Mouse (Mus musculus) brain, embryonic 18.5 days (tissue): Measurements from ENCODE around the gene Gapdhs.
A peak's percentile ranks its signal among the peaks of the same experiment; 100 is the strongest.
"Not testable (repeated sequence)": the region's sequence is repeated elsewhere in the genome, so short reads cannot be mapped to it uniquely, and the experiment has no call there.

Experiments used
- DNase-seq: peaks from one replicate; pipeline ENCODE4 v3.0.0-alpha.2; 2012; ENCODE audit warnings: low read depth, low spot score

Gapdhs gene

DNA sequence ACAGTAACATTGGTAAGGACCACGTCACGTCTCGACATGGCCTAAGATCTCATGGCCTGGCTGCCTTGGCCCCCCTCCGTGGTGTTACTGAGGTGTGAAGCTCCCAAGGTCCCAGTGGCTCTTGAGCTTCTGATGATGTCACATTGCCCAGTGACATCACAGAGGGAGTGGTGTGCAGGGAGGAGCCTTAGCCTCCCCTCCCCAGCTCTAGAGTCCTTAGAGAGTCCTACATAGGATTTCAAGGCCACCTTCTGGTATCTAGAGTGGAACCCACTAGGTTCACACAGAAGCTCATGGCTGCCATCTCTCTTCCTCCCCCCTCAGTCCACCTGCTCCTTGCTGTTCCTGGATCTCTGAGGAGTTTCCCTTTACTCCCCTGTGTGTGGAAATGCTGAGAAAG, at the start of gene Gapdhs:
TSS of gene Gapdhs (minus strand) at position 65 of the 400 bp plus-strand sequence.
- not testable (repeated sequence) for DNase-seq

DNA sequence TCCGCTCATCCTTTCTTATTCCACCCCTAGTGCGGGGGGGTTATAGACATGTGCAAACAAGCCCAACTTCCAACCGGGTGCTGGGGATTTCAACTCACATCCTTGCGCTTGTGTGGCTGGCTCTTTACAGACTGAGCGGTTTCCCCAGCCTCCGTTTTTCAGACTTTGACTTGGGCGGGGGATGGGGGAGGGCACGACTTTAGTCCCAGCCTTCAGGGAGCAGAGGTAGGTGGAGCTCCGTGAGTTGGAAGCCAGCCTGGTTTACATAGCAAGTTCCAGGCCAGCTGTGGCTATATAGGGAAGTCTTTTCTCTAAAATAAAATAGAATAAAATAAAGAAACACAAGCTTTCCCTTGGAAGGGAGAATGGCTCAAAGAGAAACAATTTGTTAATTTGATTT, 48.4 kb upstream of the Gapdhs start:
- no peak for DNase-seq

DNA sequence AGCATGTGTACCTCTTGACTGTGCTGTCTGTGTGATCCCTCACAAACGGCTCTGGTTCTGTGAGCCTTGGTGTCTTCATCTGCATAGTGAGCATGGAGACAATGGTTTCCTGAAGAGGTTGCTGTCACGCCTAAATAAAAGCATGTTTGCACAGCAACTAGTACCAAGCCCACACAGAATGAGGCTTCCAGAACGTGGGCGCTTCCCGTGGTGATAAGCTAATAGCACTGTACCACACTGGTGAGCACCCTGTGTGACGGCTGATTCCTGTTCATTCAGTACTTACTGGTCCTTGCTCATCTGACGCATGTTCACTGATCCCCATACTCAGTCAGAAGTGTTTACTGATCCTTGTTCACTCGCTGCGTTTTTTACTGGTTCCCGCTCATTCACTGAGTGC, 46.7 kb upstream of the Gapdhs start:
- no peak for DNase-seq

DNA sequence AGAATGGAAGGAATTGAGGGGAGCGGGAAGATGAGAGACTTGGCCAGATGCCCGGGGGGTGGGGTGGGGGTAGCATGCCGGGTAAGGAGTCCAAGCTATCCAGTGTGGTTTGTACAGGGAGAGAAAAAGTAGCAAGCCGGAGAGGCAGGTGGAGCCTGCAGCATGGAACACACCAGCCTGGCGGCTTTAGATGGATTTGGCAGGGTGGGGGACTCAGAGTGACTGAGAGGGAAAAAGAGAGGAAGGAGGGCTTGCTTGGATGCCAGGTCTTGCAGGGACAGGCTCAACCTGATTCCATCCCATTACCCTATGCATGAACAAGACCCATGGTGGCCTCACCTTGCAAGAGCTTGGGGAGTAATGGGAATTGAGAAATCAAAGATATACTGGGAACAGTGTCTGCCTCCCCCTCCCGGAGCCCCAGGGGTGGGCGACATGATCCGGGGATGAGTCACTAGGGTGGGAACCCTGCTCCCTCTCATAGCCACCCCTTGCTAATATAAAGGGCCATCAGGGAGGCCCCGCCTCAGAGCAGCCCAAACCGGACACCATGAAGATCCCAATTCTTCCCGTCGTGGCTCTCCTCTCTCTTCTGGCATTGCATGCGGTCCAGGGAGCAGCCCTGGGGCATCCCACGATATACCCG, 44.0 kb upstream of the Gapdhs start, which contains the start of gene Krtdap:
TSS of gene Krtdap (plus strand) at position 520 of the 646 bp plus-strand sequence.
- no peak for DNase-seq

DNA sequence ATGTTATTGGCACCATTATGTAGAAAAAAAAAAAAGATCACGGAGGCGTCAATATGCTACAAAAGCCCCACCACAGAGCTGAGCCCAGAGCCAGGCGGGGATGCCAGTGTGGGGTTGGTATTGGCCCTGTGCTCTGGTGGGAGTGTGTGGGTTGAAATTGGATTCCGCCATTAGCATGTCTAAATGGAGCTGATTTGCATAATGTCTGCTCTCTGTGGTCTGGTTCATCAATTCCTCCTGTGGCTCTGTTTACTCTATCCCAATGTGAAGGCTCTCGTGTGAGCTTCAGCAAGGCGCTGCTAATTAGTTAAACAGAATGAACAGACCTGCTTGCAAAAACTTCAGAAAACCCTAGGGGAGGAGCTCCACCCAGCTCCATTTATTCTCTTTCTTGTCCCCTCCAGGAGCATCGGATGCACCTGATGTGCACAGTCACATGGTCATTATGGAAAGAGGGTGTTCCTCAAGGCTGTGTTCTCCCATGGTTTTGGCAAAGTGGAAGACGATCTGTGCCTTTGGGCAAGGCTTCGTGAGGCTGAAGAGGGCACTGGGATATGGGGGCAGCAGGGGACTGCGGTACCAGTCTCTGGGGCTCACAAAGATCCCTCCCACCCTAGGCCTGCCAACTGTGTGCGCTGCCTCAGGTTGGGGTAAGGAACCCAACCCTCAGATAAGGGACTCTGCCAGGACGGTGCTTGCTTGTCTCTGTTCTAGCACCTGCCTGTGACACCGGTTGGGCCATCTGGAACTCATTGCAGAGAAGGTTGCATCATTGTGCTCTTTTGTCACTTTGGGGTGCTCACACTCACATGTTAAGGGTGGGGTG, 42.5 kb upstream of the Gapdhs start:
- DNase-seq: peak; percentile 6

DNA sequence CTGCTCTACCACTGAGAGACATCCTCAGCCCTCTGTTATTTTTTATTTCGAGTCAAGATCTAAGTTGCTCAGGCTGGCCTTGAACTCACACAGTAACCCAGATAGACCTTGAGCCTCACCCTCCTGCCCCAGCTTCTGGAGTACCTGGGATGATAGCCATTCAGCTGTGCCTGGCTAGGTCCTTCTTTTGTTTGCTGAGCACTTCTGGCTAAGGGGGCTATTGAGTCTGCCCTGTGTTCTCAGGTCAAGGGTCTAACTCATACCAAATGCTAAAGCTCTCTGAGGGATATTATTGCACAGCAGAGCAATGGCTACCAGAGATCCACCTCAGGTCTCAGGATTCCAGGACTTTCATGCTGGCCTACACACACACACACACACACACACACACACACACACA, 41.7 kb upstream of the Gapdhs start:
- no peak for DNase-seq

DNA sequence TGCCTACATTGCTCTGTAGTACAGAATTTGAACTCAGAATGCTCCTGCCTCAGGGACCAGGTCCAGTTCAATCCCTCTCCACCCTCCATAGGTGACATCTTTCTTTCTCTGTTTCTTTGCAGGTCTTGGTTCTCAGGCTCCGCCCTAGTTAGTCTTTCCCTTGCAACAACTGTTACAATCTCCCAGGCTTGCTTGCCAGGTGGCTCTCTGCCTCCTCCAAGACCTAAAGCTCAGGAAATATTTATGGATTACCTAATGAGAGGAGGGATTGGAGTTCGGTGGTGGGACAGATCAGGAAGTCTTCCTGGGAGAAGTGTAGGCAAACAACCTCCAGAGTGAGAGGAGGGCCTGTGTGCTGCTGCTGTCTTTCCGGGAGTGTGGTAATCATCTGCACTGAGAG, 39.2 kb upstream of the Gapdhs start:
- no peak for DNase-seq

DNA sequence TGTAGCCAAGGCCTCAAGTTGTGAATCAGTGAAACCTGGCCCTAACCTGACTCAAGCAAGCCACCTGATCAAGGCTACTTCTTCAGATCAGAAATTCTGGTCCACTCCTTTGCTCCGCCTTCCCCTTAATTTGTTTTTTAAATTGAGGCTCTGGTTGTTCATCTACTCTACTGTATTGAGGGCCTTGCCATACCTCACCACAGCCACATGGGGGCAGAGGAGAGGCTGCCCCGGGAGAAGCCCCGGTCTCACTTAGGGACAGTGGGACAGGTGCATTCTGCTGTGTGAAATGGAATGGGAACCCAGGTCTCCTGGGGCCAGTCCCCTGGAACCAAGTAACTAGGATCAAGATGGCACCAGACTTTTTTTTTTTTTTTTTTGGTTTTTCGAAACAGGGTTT, 38.3 kb upstream of the Gapdhs start:
- DNase-seq: no peak

DNA sequence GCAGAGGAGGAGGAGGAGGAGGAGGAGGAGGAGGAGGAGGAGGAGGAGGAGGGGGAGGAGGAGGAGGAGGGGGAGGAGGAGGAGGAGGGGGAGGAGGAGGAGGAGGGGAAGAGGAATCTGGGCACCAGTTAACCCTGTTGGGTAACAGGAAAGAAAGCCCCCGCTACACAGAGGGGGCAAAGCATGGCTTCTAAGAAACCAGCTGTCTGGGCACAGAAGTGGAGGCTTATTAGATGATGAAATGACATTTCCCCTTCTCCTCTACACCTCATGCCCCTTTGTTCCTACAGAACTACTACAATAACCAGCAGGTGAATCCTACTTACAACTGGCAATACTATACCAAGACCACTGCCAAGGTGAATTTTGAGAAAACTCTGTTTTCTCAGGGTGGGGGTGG, 34.4 kb upstream of the Gapdhs start:
- no peak for DNase-seq

DNA sequence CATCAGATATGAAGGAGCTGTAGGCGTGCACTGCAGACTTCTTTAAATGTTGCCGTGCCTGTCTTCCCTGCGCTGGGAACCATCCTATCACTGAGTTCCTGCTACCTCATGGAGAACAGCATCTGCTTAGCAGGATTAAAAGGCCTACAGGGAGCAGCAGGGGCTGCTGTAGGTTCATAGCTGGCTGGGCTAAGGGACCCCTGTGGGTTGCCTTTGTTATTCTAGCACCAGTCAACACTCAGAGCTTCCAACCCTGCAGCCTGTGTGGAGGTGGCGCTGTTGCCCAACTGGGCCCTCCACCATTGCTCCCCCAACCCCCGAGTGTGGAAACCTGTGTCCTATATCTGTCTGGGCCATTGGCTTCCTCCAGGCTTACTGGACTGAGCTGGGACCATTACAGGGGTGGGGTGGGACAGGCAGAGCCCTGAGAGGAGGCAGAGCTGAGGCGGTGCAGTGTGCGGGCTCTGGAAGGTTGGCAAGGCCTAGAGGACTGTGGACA, 33.6 kb upstream of the Gapdhs start:
- no peak for DNase-seq

DNA sequence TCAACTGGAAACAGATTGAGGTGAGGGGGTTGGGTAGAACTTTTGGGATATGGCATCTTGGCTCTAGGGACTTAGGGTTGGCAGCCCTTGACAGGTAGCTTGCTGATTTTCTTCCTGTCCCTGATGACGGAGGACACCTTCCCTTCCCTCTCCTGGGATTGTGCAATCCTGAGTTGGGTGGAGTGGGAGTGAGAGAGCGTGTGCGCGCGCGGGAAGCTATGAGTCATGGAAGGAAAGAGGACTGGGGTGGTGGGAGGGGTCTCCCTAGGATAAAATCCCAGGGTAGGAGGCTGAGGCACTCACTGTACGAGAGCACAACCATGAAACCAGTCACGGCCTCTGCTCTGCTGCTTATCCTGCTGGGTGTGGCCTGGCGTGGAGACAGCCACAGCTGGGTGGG, 32.6 kb upstream of the Gapdhs start:
- no peak for DNase-seq

DNA sequence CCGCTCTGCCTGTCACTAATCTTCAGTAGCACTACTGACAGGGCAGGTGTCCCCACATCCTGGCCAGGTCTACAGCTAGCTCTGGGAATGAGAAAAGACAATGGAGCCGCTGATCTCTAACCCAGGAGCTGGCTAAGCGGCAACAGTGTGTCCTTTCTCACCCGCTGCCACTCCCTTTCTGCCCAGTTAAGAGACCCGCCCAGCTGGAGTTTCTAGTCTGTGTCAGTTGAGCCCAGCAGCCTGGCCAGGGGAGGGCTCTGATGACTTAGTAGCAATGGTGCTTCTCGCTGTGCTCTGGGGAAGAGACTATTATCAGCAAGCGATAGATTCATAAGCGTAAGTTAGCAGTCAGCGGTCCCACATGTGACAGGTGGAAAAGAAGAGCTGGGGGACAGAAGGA, 25.8 kb upstream of the Gapdhs start:
- no peak for DNase-seq

DNA sequence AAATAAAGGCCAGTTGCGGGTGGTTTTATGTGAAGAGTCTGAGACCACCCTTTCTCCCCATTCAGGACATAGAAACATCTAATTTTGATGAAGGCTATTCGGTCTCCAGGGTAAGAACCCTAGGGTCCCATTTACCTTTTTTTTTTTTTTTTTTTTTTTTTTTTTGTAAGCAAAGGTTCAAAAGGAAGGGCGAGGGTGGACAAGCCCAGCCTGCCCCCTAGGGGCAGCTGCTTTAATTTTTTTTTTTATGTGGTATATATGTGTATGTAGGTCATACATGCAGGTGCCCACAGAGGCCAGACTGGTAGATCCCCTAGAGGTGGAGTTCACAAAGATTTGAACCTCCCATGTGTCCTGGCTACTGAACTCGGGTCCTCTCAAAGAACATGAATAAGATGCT, 22.9 kb upstream of the Gapdhs start:
- no peak for DNase-seq

DNA sequence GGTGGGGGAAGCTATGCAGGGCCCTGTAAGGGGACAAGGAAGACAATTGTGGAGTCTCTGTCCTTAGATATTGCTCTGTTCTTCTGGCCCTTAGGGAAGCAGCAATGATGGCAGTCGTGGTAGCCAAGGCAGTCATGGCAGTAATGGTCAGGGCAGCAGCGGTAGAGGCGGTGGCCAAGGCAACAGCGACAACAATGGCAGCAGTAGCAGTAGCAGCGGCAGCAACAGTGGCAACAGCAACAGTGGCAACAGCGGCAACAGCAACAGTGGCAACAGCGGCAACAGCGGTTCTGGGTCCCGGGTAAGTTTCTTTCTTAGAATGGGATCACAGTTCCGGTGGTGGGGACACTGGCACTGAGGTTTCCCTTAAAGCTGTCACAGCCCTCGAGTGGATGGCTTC, 21.7 kb upstream of the Gapdhs start:
- no peak for DNase-seq

DNA sequence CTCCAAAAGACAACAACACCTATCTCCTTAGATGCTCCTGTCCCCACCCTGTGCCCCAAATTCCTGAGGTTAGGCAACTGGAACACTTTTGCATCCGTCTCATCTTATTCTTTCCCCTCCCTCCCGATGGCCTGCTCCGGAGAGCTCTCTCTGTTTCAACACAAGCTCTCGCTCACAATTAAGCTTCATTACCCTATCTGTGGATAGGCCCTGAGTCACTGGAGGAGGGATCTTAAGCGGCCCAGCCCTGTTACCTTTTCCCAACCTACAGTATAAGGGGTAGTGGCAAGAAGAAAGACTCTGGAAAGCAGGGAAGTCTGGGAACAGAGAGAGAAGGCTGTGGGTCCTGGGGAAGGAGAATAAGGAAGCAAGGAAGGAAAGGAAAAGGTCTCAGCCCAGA, 20.0 kb upstream of the Gapdhs start, which contains the start of gene Dmkn:
TSS of gene Dmkn (plus strand) at position 301 of the 400 bp plus-strand sequence.
- DNase-seq: no peak

DNA sequence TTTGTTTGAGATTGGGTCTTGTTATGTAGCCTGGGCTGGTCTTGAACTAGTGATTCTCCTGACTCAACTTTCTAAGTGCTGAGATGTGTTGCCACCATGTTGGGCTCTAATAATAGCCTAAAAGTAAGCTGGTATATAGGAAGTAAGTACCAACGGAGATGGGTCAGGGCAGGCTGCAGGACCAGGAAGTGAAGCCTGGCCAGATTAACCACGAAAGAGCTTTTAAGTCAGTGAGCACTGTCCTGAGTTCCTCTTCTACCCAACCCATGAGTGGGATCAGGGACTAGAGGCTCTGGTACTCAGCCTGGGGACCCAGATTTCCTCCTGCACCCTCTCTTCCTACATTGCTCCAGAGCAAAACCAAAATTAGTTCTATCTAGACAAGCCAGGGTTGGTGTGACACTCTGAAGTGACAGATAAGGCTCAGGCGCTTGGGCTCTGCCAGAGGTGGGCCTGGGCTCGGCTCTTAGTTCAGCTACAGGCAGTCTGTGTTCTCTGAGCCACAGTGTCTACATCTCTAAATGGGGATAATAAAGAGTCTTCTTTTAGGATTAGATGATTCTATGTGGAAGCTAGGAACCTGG, 18.4 kb upstream of the Gapdhs start:
- DNase-seq: no peak

DNA sequence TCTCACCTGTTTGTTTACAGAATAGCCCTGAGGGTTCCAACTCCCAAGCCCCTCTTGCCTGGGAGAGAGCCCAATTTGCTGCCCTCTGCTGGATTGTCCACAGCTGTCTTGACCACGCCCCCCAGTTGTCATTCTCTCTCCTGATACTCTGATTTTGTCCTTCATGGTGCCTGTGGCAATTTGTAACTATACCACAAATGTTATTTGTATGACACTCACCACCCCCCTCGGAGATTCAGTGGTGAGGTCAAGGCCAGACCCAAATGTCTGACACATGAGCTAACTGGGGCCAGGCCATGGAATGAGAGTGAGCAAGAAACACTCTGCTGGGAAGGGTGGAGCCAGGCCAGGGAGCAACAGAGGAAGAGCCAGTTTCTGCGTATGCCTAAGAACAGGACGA, 15.4 kb upstream of the Gapdhs start:
- DNase-seq: no peak

DNA sequence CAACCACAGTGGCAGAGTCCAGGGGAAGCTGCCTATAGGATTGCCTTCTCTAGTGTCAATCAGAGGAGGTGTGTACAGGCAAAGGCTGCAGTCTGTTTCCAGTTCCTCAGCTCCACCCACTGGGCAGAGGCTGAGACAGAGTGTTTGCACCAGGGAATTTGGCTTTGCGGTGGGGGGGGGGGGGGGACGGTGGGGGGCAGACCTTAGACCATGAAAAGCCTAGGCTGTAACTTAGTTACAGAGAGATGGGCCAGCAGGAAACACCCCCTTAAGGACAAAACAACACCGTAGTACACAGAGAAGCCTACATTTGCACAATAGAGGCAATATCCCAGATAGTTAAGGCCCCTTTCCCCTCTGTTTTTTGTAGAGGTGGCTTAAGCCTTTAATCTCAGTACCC, 13.5 kb upstream of the Gapdhs start:
- DNase-seq: no peak

DNA sequence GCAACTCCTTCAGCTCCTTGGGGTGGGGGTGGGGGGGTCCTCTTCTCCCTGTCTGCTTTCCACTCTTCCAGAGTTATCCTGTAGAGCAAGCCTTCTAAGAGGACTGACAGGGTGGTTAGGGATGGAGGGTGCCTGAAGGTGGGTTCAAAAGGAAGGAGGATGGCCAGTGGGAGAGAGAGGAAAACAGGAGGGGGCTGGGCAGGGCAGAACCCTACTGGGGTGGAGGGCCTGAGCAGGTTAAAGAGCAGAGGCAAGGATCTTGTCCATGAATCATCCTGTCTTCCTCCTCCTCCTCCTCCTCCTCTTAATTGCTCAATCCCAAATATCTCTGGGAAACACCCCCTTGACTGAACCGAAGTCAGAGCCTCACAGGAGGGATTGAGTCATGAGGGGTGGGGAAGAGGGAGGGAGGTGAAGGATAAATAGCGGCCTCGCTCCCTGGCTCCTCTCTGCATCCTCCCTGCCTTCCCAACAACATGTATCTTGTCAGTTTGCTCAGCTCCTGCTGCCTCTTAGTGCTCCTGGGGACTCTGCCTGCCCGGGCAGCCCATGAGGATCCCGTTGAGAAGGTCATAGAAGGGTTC, 7.7 kb upstream of the Gapdhs start, which contains the start of gene Sbsn:
TSS of gene Sbsn (plus strand) at position 386 of the 584 bp plus-strand sequence.
- no peak for DNase-seq

DNA sequence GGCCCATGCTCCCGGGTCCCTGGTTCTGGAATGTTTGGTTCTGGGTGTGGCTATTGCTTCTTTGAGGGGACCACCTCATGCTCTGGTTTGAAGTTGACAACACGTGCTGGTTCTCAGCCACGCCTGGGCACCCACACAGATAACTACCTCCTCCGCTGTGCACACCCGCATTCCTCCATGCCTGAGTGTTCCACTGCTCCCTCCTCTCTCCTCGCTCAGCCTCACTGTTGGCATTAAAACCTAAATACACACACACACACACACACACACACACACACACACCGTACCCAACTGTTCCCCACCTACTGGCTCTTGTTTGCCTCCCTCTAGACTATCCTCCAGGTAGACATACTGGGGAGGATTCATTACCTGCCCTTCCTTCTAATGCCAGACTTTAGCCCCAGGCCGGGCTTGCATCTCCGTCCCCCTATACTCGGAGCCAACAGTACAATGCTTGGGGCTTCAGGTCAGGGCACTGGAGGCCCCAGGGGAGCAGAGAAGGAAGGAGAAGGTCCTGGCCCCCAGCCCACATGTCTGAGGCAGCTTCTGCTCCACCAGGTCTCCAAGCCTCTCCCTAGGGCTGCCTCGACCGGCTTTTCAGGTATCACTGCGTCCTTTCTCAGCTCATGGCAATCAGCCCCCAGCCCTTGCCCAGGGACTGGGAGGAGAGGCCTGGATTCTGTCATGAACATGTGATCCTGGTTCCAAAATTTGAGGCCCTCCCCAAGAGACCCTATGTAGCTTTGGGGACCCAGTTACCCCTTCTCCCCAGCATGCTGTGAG, 6.5 kb upstream of the Gapdhs start:
- DNase-seq: no peak

DNA sequence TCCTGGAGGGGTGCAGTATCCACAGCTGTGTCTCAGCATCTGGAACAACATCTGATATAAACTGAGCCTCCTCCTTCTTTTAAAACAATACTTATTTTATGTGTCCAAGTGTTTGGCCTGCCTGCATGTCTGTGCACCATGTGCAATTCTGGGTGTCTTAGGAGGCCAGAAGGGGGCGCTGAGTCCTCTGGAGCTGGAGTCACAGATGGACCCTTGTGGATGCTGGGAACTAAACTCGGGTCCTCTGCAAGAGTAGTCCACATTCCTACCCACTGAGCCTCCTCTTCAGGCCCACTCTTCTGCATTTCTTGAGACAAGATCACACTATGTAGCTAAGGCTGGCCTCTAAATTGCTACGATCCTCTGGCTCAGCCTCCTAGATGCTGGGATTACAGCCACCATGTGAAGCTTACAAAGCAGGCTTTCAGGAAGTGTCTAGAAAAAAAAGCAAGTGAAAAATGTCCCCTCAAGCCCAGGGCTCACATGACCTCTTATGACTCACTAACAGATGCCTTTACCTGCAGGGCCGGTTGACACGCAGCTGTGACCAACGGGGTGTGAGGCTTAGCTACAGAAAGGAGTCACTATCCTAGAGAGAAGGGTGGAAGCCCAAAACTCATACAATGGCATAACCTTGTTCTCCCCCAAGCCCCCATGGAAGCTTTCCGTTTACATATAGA, 4.2 kb upstream of the Gapdhs start:
- no peak for DNase-seq
